Mouse (Mus musculus) myocyte (in vitro differentiated cells): ENCODE data around the gene Sh3bp5.

Experiments
- CEBPB ChIP-seq: IDR thresholded peaks from 2 replicates; pipeline ENCODE4 v1.6.1; 2011; ENCODE audit warnings: mild to moderate bottlenecking, moderate library complexity; ENCODE audit not compliant: poor library complexity, insufficient read depth, severe bottlenecking
- MYOG ChIP-seq, 3 experiments: IDR thresholded peaks; one replicate each; pipeline ENCODE4 v1.6.1; 2011; ENCODE audit warnings: control low read depth in 2 of 3, low read depth in 2 of 3, mild to moderate bottlenecking in 2 of 3; ENCODE audit not compliant: insufficient read length in 2 of 3, control insufficient read depth in 1 of 3, insufficient read depth in 1 of 3
- POLR2A ChIP-seq: IDR thresholded peaks from one replicate; pipeline ENCODE4 v1.6.1; 2011; ENCODE audit warnings: low read depth, mild to moderate bottlenecking, control low read depth, moderate library complexity; ENCODE audit not compliant: insufficient read length
- SRF ChIP-seq: IDR thresholded peaks from one replicate; pipeline ENCODE4 v1.6.1; 2011; ENCODE audit warnings: low read depth; ENCODE audit not compliant: control insufficient read depth, insufficient read length
- TCF12 ChIP-seq: IDR thresholded peaks from one replicate; pipeline ENCODE4 v1.6.1; 2011; ENCODE audit warnings: mild to moderate bottlenecking, control low read depth; ENCODE audit not compliant: poor library complexity, insufficient read depth, severe bottlenecking

DNA sequence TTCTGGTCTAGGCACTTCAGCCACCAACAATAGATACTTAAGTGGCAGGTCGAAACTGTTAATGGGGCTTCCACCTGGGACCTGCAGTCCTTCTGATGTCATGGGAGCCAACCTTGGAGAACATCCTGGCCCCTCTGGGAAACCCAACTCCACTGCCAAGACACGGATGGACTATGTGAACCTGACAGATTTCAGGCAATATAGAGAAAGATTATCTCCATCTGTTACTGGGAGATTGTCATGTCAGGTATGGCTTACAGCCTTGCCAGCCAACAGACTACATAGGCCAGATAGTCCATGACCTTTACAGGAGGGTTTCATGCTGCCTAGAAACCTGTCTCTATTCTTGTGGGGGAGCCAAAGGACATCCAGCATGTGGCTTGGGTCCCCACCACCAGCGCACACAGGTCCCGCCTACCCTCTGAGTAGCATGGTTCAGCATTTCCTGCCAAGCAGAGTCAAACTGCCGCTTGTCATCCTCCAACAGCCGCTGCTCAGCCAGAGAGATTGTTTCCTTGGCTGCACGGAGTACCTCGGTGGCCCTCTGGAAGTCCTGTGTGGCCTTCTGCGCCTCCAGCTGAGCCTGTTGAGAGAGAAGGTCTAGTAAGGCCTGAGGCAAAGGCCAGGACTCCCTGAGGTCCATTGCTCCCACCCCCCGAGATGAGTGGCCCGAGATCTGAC, 48.4 kb downstream of the Sh3bp5 start:
- no peak for TF ChIP-seq MYOG (IDR thresholded peaks at IDR 0.05; ENCODE audit: control insufficient read depth in 1 of 3, insufficient read depth in 1 of 3, insufficient read length in 2 of 3, low read depth in 2 of 3)
- TF ChIP-seq POLR2A = no peak
- TF ChIP-seq TCF12 = no peak
- no peak for TF ChIP-seq CEBPB
- no peak for TF ChIP-seq SRF
